Mouse (Mus musculus) lung, postnatal 0 days (tissue): ENCODE data around the gene Ston2. TPM values are rescaled to one million over a fixed set of nuclear protein-coding genes. Genes with fewer than 3 reads are reported as not detected.

Experiments used
- ATAC-seq: fragments of 200-750 bp; cut with Nextera tagmentation; 2 replicates; pipeline ENCODE4 v1.8.0; 2017; ENCODE audit warnings: moderate library complexity
- DNase-seq: peaks from one replicate; pipeline ENCODE4 v3.0.0-alpha.2; 2016; ENCODE audit warnings: low spot score
- H3K27ac ChIP-seq: fragments of 300-500 bp; sonication (generic); 2 replicates; pipeline ENCODE4 v1.5.1; 2014; ENCODE audit warnings: antibody characterized with exemption, mild to moderate bottlenecking, low read length, mixed read lengths
- H3K27me3 ChIP-seq: fragments of 300-500 bp; sonication (generic); replicated peaks from 2 replicates; pipeline ENCODE4 v1.6.1; 2014; ENCODE audit warnings: low read length, mixed read lengths; ENCODE audit not compliant: insufficient read depth
- H3K36me3 ChIP-seq: fragments of 300-500 bp; sonication (generic); 2 replicates; pipeline ENCODE4 v1.6.1; 2014; ENCODE audit warnings: low read length, mixed read lengths; ENCODE audit not compliant: insufficient read depth
- H3K4me1 ChIP-seq: fragments of 300-500 bp; sonication (generic); 2 replicates; pipeline ENCODE4 v1.6.1; 2014; ENCODE audit warnings: antibody characterized with exemption, low read depth, low read length, mixed read lengths; ENCODE audit not compliant: insufficient read depth
- H3K4me2 ChIP-seq: fragments of 300-500 bp; sonication (generic); replicated peaks from 2 replicates; pipeline ENCODE4 v1.6.1; 2014; ENCODE audit warnings: low read depth, mild to moderate bottlenecking, low read length, moderate library complexity, mixed read lengths
- H3K4me3 ChIP-seq: fragments of 300-500 bp; sonication (generic); 2 replicates; pipeline ENCODE4 v1.5.1; 2014; ENCODE audit warnings: low read depth, low read length
- H3K9ac ChIP-seq: fragments of 300-500 bp; sonication (generic); replicated peaks from 2 replicates; pipeline ENCODE4 v1.6.1; 2014; ENCODE audit warnings: low read depth, mild to moderate bottlenecking
- H3K9me3 ChIP-seq: fragments of 300-500 bp; sonication (generic); 2 replicates; pipeline ENCODE4 v1.6.1; 2016; ENCODE audit warnings: low read length, mixed read lengths
- CTCF ChIP-seq: IDR thresholded peaks from 2 replicates; pipeline ENCODE4 v1.5.1; 2016; ENCODE audit warnings: antibody characterized with exemption, mild to moderate bottlenecking
- EP300 ChIP-seq: IDR thresholded peaks from 2 replicates; pipeline ENCODE4 v1.6.1; 2016; ENCODE audit warnings: antibody characterized with exemption, mild to moderate bottlenecking, control low read depth
- WGBS: fragments of 180-500 bp; shearing (Covaris S2); extraction: QIAGEN DNeasy Blood & Tissue Kit; methylation state at CpG from one replicate; pipeline ENCODE4 v1.1.7; 2014; 5-methylcytosine and 5-hydroxymethylcytosine counted together
- polyA plus RNA-seq: library from polyadenylated mRNA; unstranded; fragments of >200 nt; fragmentation: Nextera tagmentation; extraction: Ambion mirVana; gene quantifications from 2 replicates; pipeline ENCODE4 v1.2.1, GENCODE M21; 2015

Ston2 gene
- polyA plus RNA-seq, 1 experiment from 2014 or later = 6.2 TPM

GRCm38 (mm10) chr12:91757854-91758562, 30.2 kb downstream of the Ston2 start:
- Histone ChIP-seq H3K4me1 (no peaks in the 10 kb centered on the region), H3K9me3 (no peaks in the 10 kb centered on the region), H3K9ac (no peak overlapping the region), H3K36me3 (no peaks in the 10 kb centered on the region), H3K4me2 (no peak overlapping the region), H3K4me3 (no peak overlapping the region), H3K27ac (no peak overlapping the region), H3K27me3 (no peaks in the 10 kb centered on the region)
- ATAC-seq = peak; percentile 35
- TF ChIP-seq EP300 (no peak), CTCF (no peak)
- 78% methylated on average over 13 of the region's 13 CpGs for WGBS
- no peak for DNase-seq

DNA sequence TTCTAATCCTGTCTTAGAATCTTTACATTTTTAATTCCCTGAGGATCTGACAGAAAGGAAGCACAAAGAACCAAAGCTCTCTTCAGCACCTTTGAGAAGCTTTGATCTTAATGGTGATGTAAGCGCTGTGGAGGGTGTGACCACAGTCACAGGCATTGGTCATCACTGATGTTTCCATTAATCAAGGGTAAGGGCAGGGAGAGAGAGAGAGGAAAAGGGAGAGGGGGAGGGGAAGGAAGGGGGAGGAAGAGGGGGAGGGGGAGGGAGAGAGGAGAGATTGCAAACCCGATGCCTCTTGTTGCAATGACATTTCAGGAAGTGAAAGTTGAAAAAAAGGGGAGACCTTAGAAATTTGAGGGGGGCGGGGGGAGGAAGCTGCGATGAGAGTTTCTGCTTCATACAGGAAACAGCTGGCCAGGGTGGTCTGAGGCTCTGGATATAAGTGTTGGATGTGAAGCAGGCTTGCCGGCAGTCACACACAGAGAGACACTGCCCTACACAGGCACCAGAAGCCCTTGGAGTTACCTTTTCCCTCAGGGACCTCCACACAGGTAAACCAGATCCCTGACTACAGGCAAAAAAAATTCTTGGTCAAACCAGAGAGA, 31.5 kb downstream of the Ston2 start:
- TF ChIP-seq CTCF (no peak), EP300 (no peak)
- no peaks in the 10 kb centered on the region for H3K9me3 ChIP-seq
- 19% methylated on average over 5 of the region's 5 CpGs for WGBS
- H3K4me3 ChIP-seq = no peak overlapping the region
- peak; percentile 60 for DNase-seq
- H3K36me3 ChIP-seq = no peaks in the 10 kb centered on the region
- peak; percentile 75 for ATAC-seq
- no peak overlapping the region for H3K4me2 ChIP-seq
- H3K4me1 ChIP-seq = no peaks in the 10 kb centered on the region
- H3K27me3 ChIP-seq = no peaks in the 10 kb centered on the region
- no peak overlapping the region for H3K27ac ChIP-seq
- no peak overlapping the region for H3K9ac ChIP-seq

- 37% methylated on average over 6 of the region's 6 CpGs for WGBS
- no peaks in the 10 kb centered on the region for H3K4me1 ChIP-seq
- H3K27me3 ChIP-seq = no peaks in the 10 kb centered on the region
- H3K36me3 ChIP-seq = no peaks in the 10 kb centered on the region
- TF ChIP-seq CTCF (no peak), EP300 (no peak)
- DNase-seq (no peak), ATAC-seq (no peak)
- H3K27ac ChIP-seq = no peak overlapping the region
- no peaks in the 10 kb centered on the region for H3K9me3 ChIP-seq
- no peak overlapping the region for H3K4me3 ChIP-seq
- no peak overlapping the region for H3K4me2 ChIP-seq
- no peak overlapping the region for H3K9ac ChIP-seq
Observed at GRCm38 (mm10) chr12:91754606-91755005, 33.6 kb downstream of the Ston2 start.

DNA sequence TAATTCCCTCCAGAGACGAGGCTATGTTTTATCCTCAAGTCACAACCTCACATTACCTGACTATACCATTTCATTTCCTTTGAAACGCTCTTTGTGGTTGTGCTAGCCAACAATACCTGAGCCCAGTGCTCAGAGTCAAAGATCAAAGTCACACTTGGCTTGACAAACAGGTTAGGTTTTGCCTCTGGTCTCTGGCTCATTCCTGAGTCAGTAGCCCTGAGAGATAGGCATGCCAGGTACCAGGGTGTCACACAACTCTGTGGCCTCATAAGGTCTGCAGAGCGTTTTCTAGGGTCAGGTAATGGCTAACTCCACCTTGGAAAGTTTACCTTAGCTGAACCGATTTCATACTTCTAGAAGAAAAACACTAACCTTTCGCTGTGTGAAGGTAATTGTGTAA, 35.5 kb downstream of the Ston2 start:
- no peak for ATAC-seq
- no peak for TF ChIP-seq CTCF
- TF ChIP-seq EP300 = no peak
- H3K4me2 ChIP-seq = no peak overlapping the region
- no peak overlapping the region for H3K27ac ChIP-seq
- no peak overlapping the region for H3K9ac ChIP-seq
- H3K27me3 ChIP-seq = no peaks in the 10 kb centered on the region
- no peak for DNase-seq
- H3K36me3 ChIP-seq = no peaks in the 10 kb centered on the region
- no peaks in the 10 kb centered on the region for H3K4me1 ChIP-seq
- WGBS = 83% methylated on average over 5 of the region's 5 CpGs
- no peaks in the 10 kb centered on the region for H3K9me3 ChIP-seq
- no peak overlapping the region for H3K4me3 ChIP-seq

DNA sequence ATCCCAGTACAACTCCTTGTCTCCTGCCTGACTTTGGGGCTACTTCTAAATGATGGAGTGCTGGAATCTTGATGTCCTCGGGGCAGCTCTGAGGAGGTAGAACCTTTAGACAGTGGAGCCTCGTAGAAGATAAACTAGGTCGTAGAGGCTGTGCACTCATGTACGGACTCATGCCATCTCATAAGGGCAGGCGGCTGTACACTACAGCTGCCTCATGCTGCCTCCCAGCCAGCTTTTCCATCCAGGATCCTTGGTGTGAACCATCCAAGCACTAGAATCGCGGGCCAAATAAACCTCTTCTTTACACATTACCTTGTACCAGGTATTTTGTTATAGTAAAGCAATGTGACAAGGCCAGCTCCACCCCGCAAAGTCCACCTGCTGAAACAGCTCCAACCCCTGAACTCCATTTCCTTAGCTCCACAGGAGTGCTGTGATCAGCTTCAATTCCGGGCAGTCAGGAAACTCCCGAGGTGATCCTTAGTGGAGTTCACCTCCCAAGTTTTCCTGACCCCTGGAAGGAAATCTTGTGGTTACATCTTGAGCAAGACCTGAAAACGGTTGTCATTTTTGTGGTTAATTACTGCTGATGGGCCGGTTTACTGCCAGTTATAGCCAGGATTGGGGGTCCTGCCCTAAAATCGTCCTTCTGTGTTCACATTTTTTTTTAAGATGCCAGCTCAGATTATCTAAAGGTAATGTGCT, 36.1 kb downstream of the Ston2 start:
- no peak overlapping the region for H3K4me3 ChIP-seq
- no peaks in the 10 kb centered on the region for H3K4me1 ChIP-seq
- H3K9me3 ChIP-seq = no peaks in the 10 kb centered on the region
- DNase-seq (no peak), ATAC-seq (no peak)
- no peaks in the 10 kb centered on the region for H3K27me3 ChIP-seq
- WGBS = 82% methylated on average over 13 of the region's 13 CpGs
- no peak overlapping the region for H3K9ac ChIP-seq
- H3K36me3 ChIP-seq = no peaks in the 10 kb centered on the region
- no peak overlapping the region for H3K27ac ChIP-seq
- no peak for TF ChIP-seq CTCF
- no peak for TF ChIP-seq EP300
- H3K4me2 ChIP-seq = no peak overlapping the region

DNA sequence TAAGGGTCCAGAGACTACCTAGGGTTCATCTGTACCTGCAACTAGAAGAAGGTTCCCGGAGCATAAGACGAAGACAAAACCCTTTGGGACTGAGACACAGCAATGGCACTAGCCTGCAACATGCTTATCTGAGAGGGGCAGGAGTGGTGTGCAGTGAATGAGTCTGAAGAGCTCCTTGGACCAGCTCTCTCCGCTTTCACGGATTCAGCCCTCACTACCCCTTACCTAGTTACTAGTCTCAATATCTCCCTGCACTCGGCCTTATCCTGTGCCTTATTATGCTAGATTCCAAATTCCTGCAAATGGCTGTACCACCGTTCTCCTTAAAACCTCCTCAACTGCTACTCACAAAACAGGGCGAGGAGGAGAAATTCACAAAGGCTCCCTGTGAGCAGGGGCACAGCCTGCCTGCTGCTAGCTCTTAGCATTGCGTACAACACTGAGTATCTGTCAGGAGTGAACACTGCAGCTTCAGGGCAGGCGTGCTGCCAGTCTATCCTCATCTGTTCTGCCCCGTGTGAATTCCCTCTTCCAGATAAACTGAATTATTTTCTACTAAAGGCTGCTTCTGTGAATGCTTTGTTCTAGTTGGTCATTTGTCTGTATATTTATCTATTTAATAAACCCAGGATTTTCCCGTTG, 38.5 kb downstream of the Ston2 start:
- Histone ChIP-seq H3K27ac (no peak overlapping the region), H3K36me3 (no peaks in the 10 kb centered on the region), H3K4me2 (no peak overlapping the region), H3K4me1 (no peaks in the 10 kb centered on the region), H3K9me3 (no peaks in the 10 kb centered on the region), H3K9ac (no peak overlapping the region), H3K27me3 (no peaks in the 10 kb centered on the region), H3K4me3 (no peak overlapping the region)
- DNase-seq = no peak
- no peak for TF ChIP-seq CTCF
- no peak for TF ChIP-seq EP300
- ATAC-seq = no peak
- WGBS = 62% methylated on average over 11 of the region's 11 CpGs
